Mouse (Mus musculus) erythroblast, embryonic 14.5 days (primary cell): ENCODE measurements around the gene Fam227b.

ENCODE experiments used
- GATA1 ChIP-seq: IDR thresholded peaks from 2 replicates; pipeline ENCODE4 v1.6.1; 2012; ENCODE audit warnings: low read length, inconsistent platforms, mixed read lengths
- TAL1 ChIP-seq: IDR thresholded peaks from 3 replicates; pipeline ENCODE4 v1.6.1; 2012; ENCODE audit warnings: low read length, inconsistent platforms, mixed read lengths

DNA sequence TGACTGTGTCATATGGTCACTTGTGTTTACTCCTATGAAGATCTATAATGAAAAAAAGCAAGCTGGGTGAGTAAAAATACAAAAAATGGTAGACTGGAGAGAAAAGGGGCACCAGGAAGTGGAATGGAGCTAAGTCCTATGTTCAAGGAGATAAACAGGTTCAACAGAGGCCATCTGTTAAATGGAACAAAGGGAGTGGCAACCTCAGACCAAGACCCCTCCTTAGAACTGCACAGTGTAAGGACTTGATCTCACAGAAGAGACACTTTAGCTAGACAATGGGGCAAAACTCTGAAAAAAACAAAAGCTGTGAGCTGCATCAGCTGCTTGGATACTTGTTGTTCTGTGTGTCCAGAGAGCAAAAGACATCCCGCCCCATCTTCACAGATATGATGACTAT is 19.6 kb upstream of the Fam227b start:
- TF ChIP-seq GATA1, result no peak
- TF ChIP-seq TAL1, result no peak
